Mouse (Mus musculus) T-helper 2 cell (primary cell): ENCODE results near the gene Asgr2.
"Not testable (repeated sequence)": the region's sequence is repeated elsewhere in the genome, so short reads cannot be mapped to it uniquely, and the experiment has no call there.

Source experiments
- in situ Hi-C: fragments of 300-600 bp; cut with MboI, MseI; formaldehyde crosslinking; loops from one replicate; pipeline ENCODE4 v1.15.1; 2025; ENCODE audit warnings: high pct_unique_total_duplicates

Asgr2 gene

GRCm38 (mm10) chr11:70091986-70092783 is at the start of gene Asgr2:
Gene Asgr2, plus strand, starts transcription at chr11:70092644.
- in situ Hi-C loops: no loop called here

- in situ Hi-C loops: no loop called here
Observed at GRCm38 (mm10) chr11:70043665-70044064, 48.8 kb upstream of the Asgr2 start.

GRCm38 (mm10) chr11:70045435-70045834 is 47.0 kb upstream of the Asgr2 start:
- in situ Hi-C loops: no loop called here

GRCm38 (mm10) chr11:70049366-70049765 is 43.1 kb upstream of the Asgr2 start:
- in situ Hi-C loops: no loop called here

GRCm38 (mm10) chr11:70049816-70050215 is 42.6 kb upstream of the Asgr2 start:
- in situ Hi-C loops: no loop called here

GRCm38 (mm10) chr11:70053156-70053555 is 39.3 kb upstream of the Asgr2 start:
- in situ Hi-C loops: no loop called here

- in situ Hi-C loops: no loop called here
Observed at GRCm38 (mm10) chr11:70053898-70054570, 38.4 kb upstream of the Asgr2 start, which contains the start of gene Asgr1. Gene Asgr1, plus strand, starts transcription at chr11:70054085.

- in situ Hi-C loops: loop anchor here (5.0 kb wide), 2 partner anchors 42 to 147 kb away; no protein-coding TSS in a partner anchor
Observed at GRCm38 (mm10) chr11:70055618-70056214, 36.7 kb upstream of the Asgr2 start.

- in situ Hi-C loops: loop anchor here (5.0 kb wide), 2 partner anchors 39 to 144 kb away; no protein-coding TSS in a partner anchor
Observed at GRCm38 (mm10) chr11:70057805-70058204, 34.6 kb upstream of the Asgr2 start.

- in situ Hi-C loops: loop anchor here (5.0 kb wide), 2 partner anchors 37 to 142 kb away; no protein-coding TSS in a partner anchor
Observed at GRCm38 (mm10) chr11:70059930-70060329, 32.5 kb upstream of the Asgr2 start.

GRCm38 (mm10) chr11:70063053-70063452 is 29.4 kb upstream of the Asgr2 start:
- in situ Hi-C loops: no loop called here

- in situ Hi-C loops: no loop called here
Observed at GRCm38 (mm10) chr11:70066701-70067100, 25.7 kb upstream of the Asgr2 start.

GRCm38 (mm10) chr11:70068245-70068644 is 24.2 kb upstream of the Asgr2 start:
- in situ Hi-C loops: no loop called here

GRCm38 (mm10) chr11:70070057-70070456 is 22.4 kb upstream of the Asgr2 start:
- in situ Hi-C loops: no loop called here

- in situ Hi-C loops: not testable (repeated sequence)
Observed at GRCm38 (mm10) chr11:70070603-70071002, 21.8 kb upstream of the Asgr2 start.

GRCm38 (mm10) chr11:70074379-70075071 is 17.9 kb upstream of the Asgr2 start:
- in situ Hi-C loops: no loop called here

- in situ Hi-C loops: no loop called here
Observed at GRCm38 (mm10) chr11:70075581-70075980, 16.9 kb upstream of the Asgr2 start.

- in situ Hi-C loops: no loop called here
Observed at GRCm38 (mm10) chr11:70077441-70077840, 15.0 kb upstream of the Asgr2 start.

GRCm38 (mm10) chr11:70079175-70079574 is 13.3 kb upstream of the Asgr2 start:
- in situ Hi-C loops: no loop called here

GRCm38 (mm10) chr11:70079928-70080327 is 12.5 kb upstream of the Asgr2 start:
- in situ Hi-C loops: no loop called here

GRCm38 (mm10) chr11:70080803-70081590 is 11.4 kb upstream of the Asgr2 start:
- in situ Hi-C loops: no loop called here
